Mouse (Mus musculus) myocyte (in vitro differentiated cells): ENCODE results near the gene Tmbim4. TPM values are rescaled to one million over a fixed set of nuclear protein-coding genes. Genes with fewer than 3 reads are reported as not detected.

Source experiments
- H3K27me3 ChIP-seq: one replicate; pipeline ENCODE4 v1.6.1; 2011; ENCODE audit not compliant: control insufficient read depth, insufficient read depth, insufficient read length
- H3K36me3 ChIP-seq: one replicate; pipeline ENCODE4 v1.6.1; 2011; ENCODE audit not compliant: control insufficient read depth, insufficient read depth
- H3K4me2 ChIP-seq: one replicate; pipeline ENCODE4 v1.6.1; 2011; ENCODE audit warnings: low read depth, control low read depth
- H3K4me3 ChIP-seq: one replicate; pipeline ENCODE4 v1.5.1; 2011; ENCODE audit warnings: mild to moderate bottlenecking, control low read depth, moderate library complexity
- H3K79me2 ChIP-seq: one replicate; pipeline ENCODE4 v1.6.1; 2011; ENCODE audit not compliant: control insufficient read depth, insufficient read depth
- H3ac ChIP-seq: one replicate; pipeline ENCODE4 v1.6.1; 2011; ENCODE audit not compliant: control insufficient read depth, insufficient read length
- CEBPB ChIP-seq: IDR thresholded peaks from 2 replicates; pipeline ENCODE4 v1.6.1; 2011; ENCODE audit warnings: mild to moderate bottlenecking, moderate library complexity; ENCODE audit not compliant: poor library complexity, insufficient read depth, severe bottlenecking
- E2F4 ChIP-seq: IDR thresholded peaks from one replicate; pipeline ENCODE4 v1.6.1; 2011; ENCODE audit warnings: mild to moderate bottlenecking, control low read depth, moderate library complexity; ENCODE audit not compliant: insufficient read depth
- MAX ChIP-seq: IDR thresholded peaks from one replicate; pipeline ENCODE4 v1.6.1; 2011; ENCODE audit warnings: low read depth, mild to moderate bottlenecking, control low read depth
- MYOD1 ChIP-seq, 3 experiments: IDR thresholded peaks; one replicate each; pipeline ENCODE4 v1.6.1; 2011; ENCODE audit warnings: control low read depth in 2 of 3, low read depth in 2 of 3, mild to moderate bottlenecking in 2 of 3, moderate library complexity in 1 of 3; ENCODE audit not compliant: insufficient read length in 2 of 3, control insufficient read depth in 1 of 3
- MYOG ChIP-seq, 3 experiments: IDR thresholded peaks; one replicate each; pipeline ENCODE4 v1.6.1; 2011; ENCODE audit warnings: control low read depth in 2 of 3, low read depth in 2 of 3, mild to moderate bottlenecking in 2 of 3; ENCODE audit not compliant: insufficient read length in 2 of 3, control insufficient read depth in 1 of 3, insufficient read depth in 1 of 3
- POLR2A ChIP-seq: IDR thresholded peaks from one replicate; pipeline ENCODE4 v1.6.1; 2011; ENCODE audit warnings: low read depth, mild to moderate bottlenecking, control low read depth, moderate library complexity; ENCODE audit not compliant: insufficient read length
- POLR2AphosphoS2 ChIP-seq: IDR thresholded peaks from one replicate; pipeline ENCODE4 v1.6.1; 2011; ENCODE audit warnings: low read depth, control low read depth; ENCODE audit not compliant: insufficient read length
- REST ChIP-seq: IDR thresholded peaks from one replicate; pipeline ENCODE4 v1.6.1; 2011; ENCODE audit warnings: mild to moderate bottlenecking, control low read depth, moderate library complexity; ENCODE audit not compliant: insufficient read depth, insufficient read length
- SRF ChIP-seq: IDR thresholded peaks from one replicate; pipeline ENCODE4 v1.6.1; 2011; ENCODE audit warnings: low read depth; ENCODE audit not compliant: control insufficient read depth, insufficient read length
- TCF12 ChIP-seq: IDR thresholded peaks from one replicate; pipeline ENCODE4 v1.6.1; 2011; ENCODE audit warnings: mild to moderate bottlenecking, control low read depth; ENCODE audit not compliant: poor library complexity, insufficient read depth, severe bottlenecking
- TCF3 ChIP-seq: IDR thresholded peaks from one replicate; pipeline ENCODE4 v1.6.1; 2011; ENCODE audit warnings: low read depth, control low read depth; ENCODE audit not compliant: insufficient read length
- USF1 ChIP-seq: IDR thresholded peaks from one replicate; pipeline ENCODE4 v1.6.1; 2011; ENCODE audit warnings: low read depth, mild to moderate bottlenecking, control low read depth, moderate library complexity
- polyA plus RNA-seq: library from polyadenylated mRNA; unstranded; fragments of >200 nt; fragmentation: generic; extraction: Trizol; gene quantifications from one replicate; pipeline ENCODE4 v1.2.1, GENCODE M21; 2012; ENCODE audit warnings: missing spikeins

The Tmbim4 gene
- polyA plus RNA-seq, 1 experiment, result 229 TPM

GRCm38 (mm10) chr10:120231718-120232117 is 30.3 kb downstream of the Tmbim4 start:
- Histone ChIP-seq H3ac (no peak overlapping the region), H3K4me2 (no peak overlapping the region), H3K79me2 (peaks cover 30% of the 10 kb centered on the region), H3K27me3 (no peaks in the 10 kb centered on the region), H3K4me3 (no peak overlapping the region), H3K36me3 (peaks cover 32% of the 10 kb centered on the region)
- TF ChIP-seq POLR2A (no peak), TCF3 (no peak), USF1 (no peak), POLR2AphosphoS2 (no peak), MAX (no peak), MYOG (IDR thresholded peaks at IDR 0.05; ENCODE audit: control insufficient read depth in 1 of 3, insufficient read depth in 1 of 3, insufficient read length in 2 of 3, low read depth in 2 of 3) (no peak)

GRCm38 (mm10) chr10:120233655-120234367 is 32.4 kb downstream of the Tmbim4 start:
- Histone ChIP-seq H3K79me2 (peaks cover 12% of the 10 kb centered on the region), H3K4me2 (peak overlapping the region; percentile 19), H3K27me3 (peaks cover 4% of the 10 kb centered on the region), H3K36me3 (peaks cover 32% of the 10 kb centered on the region), H3ac (no peak overlapping the region), H3K4me3 (no peak overlapping the region)
- TF ChIP-seq TCF12, result no peak
- TF ChIP-seq MYOD1 (IDR thresholded peaks at IDR 0.05; ENCODE audit: control insufficient read depth in 1 of 3, insufficient read length in 2 of 3, low read depth in 2 of 3), result no peak
- no peak for TF ChIP-seq POLR2AphosphoS2
- no peak for TF ChIP-seq POLR2A
- no peak for TF ChIP-seq MAX
- TF ChIP-seq USF1, result no peak
- TF ChIP-seq TCF3, result no peak
- no peak for TF ChIP-seq REST
- TF ChIP-seq CEBPB, result no peak
- TF ChIP-seq MYOG (IDR thresholded peaks at IDR 0.05; ENCODE audit: control insufficient read depth in 1 of 3, insufficient read depth in 1 of 3, insufficient read length in 2 of 3, low read depth in 2 of 3), result no peak
- no peak for TF ChIP-seq SRF
- no peak for TF ChIP-seq E2F4

GRCm38 (mm10) chr10:120236855-120237254 is 35.5 kb downstream of the Tmbim4 start:
- Histone ChIP-seq H3K4me3 (no peak overlapping the region), H3K27me3 (peaks cover 15% of the 10 kb centered on the region), H3K36me3 (peaks cover 15% of the 10 kb centered on the region), H3K4me2 (peak overlapping the region; percentile 54), H3K79me2 (no peaks in the 10 kb centered on the region), H3ac (no peak overlapping the region)
- TF ChIP-seq POLR2A (no peak), MYOD1 (IDR thresholded peaks at IDR 0.05; ENCODE audit: control insufficient read depth in 1 of 3, insufficient read length in 2 of 3, low read depth in 2 of 3) (peak in 1 of 3 experiments; percentile 1)

GRCm38 (mm10) chr10:120238241-120238640 is 36.9 kb downstream of the Tmbim4 start:
- no peaks in the 10 kb centered on the region for H3K79me2 ChIP-seq
- H3K4me2 ChIP-seq, result no peak overlapping the region
- H3K36me3 ChIP-seq, result peaks cover 1% of the 10 kb centered on the region
- no peak overlapping the region for H3ac ChIP-seq
- H3K27me3 ChIP-seq, result peaks cover 20% of the 10 kb centered on the region
- no peak overlapping the region for H3K4me3 ChIP-seq
- no peak for TF ChIP-seq MAX

GRCm38 (mm10) chr10:120239476-120239875 is 38.1 kb downstream of the Tmbim4 start:
- Histone ChIP-seq H3K36me3 (no peaks in the 10 kb centered on the region), H3ac (no peak overlapping the region), H3K4me3 (no peak overlapping the region), H3K79me2 (no peaks in the 10 kb centered on the region), H3K4me2 (no peak overlapping the region), H3K27me3 (peaks cover 20% of the 10 kb centered on the region)
- TF ChIP-seq MYOG (IDR thresholded peaks at IDR 0.05; ENCODE audit: control insufficient read depth in 1 of 3, insufficient read depth in 1 of 3, insufficient read length in 2 of 3, low read depth in 2 of 3) (no peak), MYOD1 (IDR thresholded peaks at IDR 0.05; ENCODE audit: control insufficient read depth in 1 of 3, insufficient read length in 2 of 3, low read depth in 2 of 3) (no peak), MAX (no peak), SRF (no peak), POLR2AphosphoS2 (no peak), E2F4 (no peak), POLR2A (no peak), CEBPB (no peak), USF1 (no peak), REST (no peak), TCF12 (no peak), TCF3 (no peak)

- no peaks in the 10 kb centered on the region for H3K36me3 ChIP-seq
- no peak for TF ChIP-seq TCF3
- no peak for TF ChIP-seq CEBPB
- TF ChIP-seq MAX, result no peak
- no peak for TF ChIP-seq REST
- no peak for TF ChIP-seq SRF
- TF ChIP-seq USF1, result no peak
- no peak for TF ChIP-seq MYOG (IDR thresholded peaks at IDR 0.05; ENCODE audit: control insufficient read depth in 1 of 3, insufficient read depth in 1 of 3, insufficient read length in 2 of 3, low read depth in 2 of 3)
- no peak for TF ChIP-seq MYOD1 (IDR thresholded peaks at IDR 0.05; ENCODE audit: control insufficient read depth in 1 of 3, insufficient read length in 2 of 3, low read depth in 2 of 3)
- no peak for TF ChIP-seq TCF12
- no peak for TF ChIP-seq POLR2AphosphoS2
- TF ChIP-seq POLR2A, result no peak
- no peak for TF ChIP-seq E2F4
- H3K79me2 ChIP-seq, result no peaks in the 10 kb centered on the region
- no peak overlapping the region for H3K4me3 ChIP-seq
- H3ac ChIP-seq, result no peak overlapping the region
- no peak overlapping the region for H3K4me2 ChIP-seq
- peaks cover 28% of the 10 kb centered on the region for H3K27me3 ChIP-seq
Observed at GRCm38 (mm10) chr10:120242421-120242820, 41.0 kb downstream of the Tmbim4 start.
